Mouse (Mus musculus): ENCODE data around the gene Tmem161a. TPM values are rescaled to one million over a fixed set of nuclear protein-coding genes. Genes with fewer than 3 reads are reported as not detected.
A peak's percentile ranks its signal among the peaks of the same experiment; 100 is the strongest.
"Not testable (repeated sequence)": the region's sequence is repeated elsewhere in the genome, so short reads cannot be mapped to it uniquely, and the experiment has no call there.

Gene Tmem161a
- total RNA-seq, 2 experiments from 2014 or later: 81.1 to 86.2 TPM

GRCm38 (mm10) chr8:70215092-70215491, 42.9 kb downstream of the Tmem161a start:
- no peak for TF ChIP-seq CTCF (IDR thresholded peaks at IDR 0.05)
- DNase-seq: no peak
- intact Hi-C loops (cut with DNase I): no loop called here
- no peak overlapping the region for H3K4me3 ChIP-seq
- peak overlapping the region; percentile 99 for H3K27ac ChIP-seq

- H3K27ac ChIP-seq: peak overlapping the region; percentile 99
- intact Hi-C loops (cut with DNase I); DNase-seq: not testable (repeated sequence)
Observed at GRCm38 (mm10) chr8:70216161-70216560, 44.0 kb downstream of the Tmem161a start.

GRCm38 (mm10) chr8:70216566-70216965, 44.4 kb downstream of the Tmem161a start:
- DNase-seq: peak; percentile 89
- H3K4me3 ChIP-seq: no peak overlapping the region
- no peak for TF ChIP-seq CTCF (IDR thresholded peaks at IDR 0.05)
- intact Hi-C loops (cut with DNase I): no loop called here
- H3K27ac ChIP-seq: peak overlapping the region; percentile 99

More at GRCm38 (mm10) chr8:70216161-70216560, 44.0 kb downstream of the Tmem161a start:
- not testable (repeated sequence) for H3K4me3 ChIP-seq

GRCm38 (mm10) chr8:70217441-70217840, 45.3 kb downstream of the Tmem161a start:
- H3K27ac ChIP-seq: peak overlapping the region; percentile 99; the same call in 1 of the 2 replicates
- DNase-seq: no peak
- TF ChIP-seq CTCF (IDR thresholded peaks at IDR 0.05): no peak
- intact Hi-C loops (cut with DNase I): no loop called here
- H3K4me3 ChIP-seq: no peak overlapping the region

GRCm38 (mm10) chr8:70219107-70219684, 47.0 kb downstream of the Tmem161a start:
- TF ChIP-seq CTCF (IDR thresholded peaks at IDR 0.05): no peak
- intact Hi-C loops (cut with DNase I): no loop called here
- Histone ChIP-seq H3K4me3 (no peak overlapping the region), H3K27ac (no peak overlapping the region)
- DNase-seq: no peak

GRCm38 (mm10) chr8:70220236-70220840, 48.2 kb downstream of the Tmem161a start:
- intact Hi-C loops (cut with DNase I): no loop called here
- H3K4me3 ChIP-seq: no peak overlapping the region
- peak overlapping the region; percentile 38; the same call in 1 of the 2 replicates for H3K27ac ChIP-seq
- DNase-seq: no peak
- TF ChIP-seq CTCF (IDR thresholded peaks at IDR 0.05): no peak

- Histone ChIP-seq H3K27ac (peak overlapping the region; percentile 38; the same call in 1 of the 2 replicates), H3K4me3 (no peak overlapping the region)
- intact Hi-C loops (cut with DNase I): no loop called here
- DNase-seq: no peak
- TF ChIP-seq CTCF (IDR thresholded peaks at IDR 0.05): no peak
Observed at GRCm38 (mm10) chr8:70220911-70221310, 48.8 kb downstream of the Tmem161a start.

GRCm38 (mm10) chr8:70222041-70222440, 49.9 kb downstream of the Tmem161a start:
- intact Hi-C loops (cut with DNase I): loop anchor here (2.0 kb wide), 1 partner anchor 117 kb away; no protein-coding TSS in a partner anchor
- TF ChIP-seq CTCF (IDR thresholded peaks at IDR 0.05): no peak
- Histone ChIP-seq H3K4me3 (no peak overlapping the region), H3K27ac (no peak overlapping the region)
- DNase-seq: no peak

- intact Hi-C loops (cut with DNase I): loop anchor here (1.0 to 2.0 kb wide), 3 partner anchors 23 to 119 kb away; no protein-coding TSS in a partner anchor
- Histone ChIP-seq H3K4me3 (no peak overlapping the region), H3K27ac (no peak overlapping the region)
- TF ChIP-seq CTCF (IDR thresholded peaks at IDR 0.05): peak; percentile 85
- peak; percentile 80 for DNase-seq
Observed at GRCm38 (mm10) chr8:70223341-70223740, 51.2 kb downstream of the Tmem161a start.

GRCm38 (mm10) chr8:70227997-70228396, 55.8 kb downstream of the Tmem161a start:
- no peak overlapping the region for H3K4me3 ChIP-seq
- no peak for DNase-seq
- intact Hi-C loops (cut with DNase I): no loop called here
- TF ChIP-seq CTCF (IDR thresholded peaks at IDR 0.05): no peak
- no peak overlapping the region for H3K27ac ChIP-seq

GRCm38 (mm10) chr8:70230837-70231236, 58.7 kb downstream of the Tmem161a start:
- intact Hi-C loops (cut with DNase I): loop anchor here (10.0 kb wide), 1 partner anchor 316 kb away; no protein-coding TSS in a partner anchor
- TF ChIP-seq CTCF (IDR thresholded peaks at IDR 0.05): no peak
- no peak for DNase-seq
- no peak overlapping the region for H3K4me3 ChIP-seq
- no peak overlapping the region for H3K27ac ChIP-seq

Other genes starting within 250 kb of the Tmem161a start
- gene Gatad2a, start 176.0 kb upstream of the Tmem161a start, total RNA-seq (2021): 10 to 100 TPM; 26.5 to 32.6 TPM
- 10 to 100 TPM; 24.8 to 31.0 TPM for gene Mau2, start 129.6 kb upstream of the Tmem161a start, total RNA-seq (2021)
- gene Sugp1, start 129.5 kb upstream of the Tmem161a start, total RNA-seq (2021): 10 to 100 TPM; 16.8 to 21.0 TPM
- 1 to 10 TPM in 1 of 2 experiments, under 1 TPM in 1; 0.33 to 1.0 TPM for gene Tm6sf2, start 99.4 kb upstream of the Tmem161a start, total RNA-seq (2021)
- gene Hapln4, start 88.9 kb upstream of the Tmem161a start, total RNA-seq (2021): under 1 TPM in 1 of 2 experiments, not detected in 1; 0.08 TPM
- not detected for gene Ncan, start 51.5 kb upstream of the Tmem161a start, total RNA-seq (2021)
- gene Nr2c2ap, start 41.0 kb upstream of the Tmem161a start, total RNA-seq (2021): 1 to 10 TPM; 4.3 to 6.5 TPM
- gene Rfxank, start 33.2 kb upstream of the Tmem161a start, total RNA-seq (2021): 10 to 100 TPM in 1 of 2 experiments, 1 to 10 TPM in 1; 7.5 to 10.7 TPM
- gene Borcs8, start 32.9 kb upstream of the Tmem161a start, total RNA-seq (2021): 10 to 100 TPM; 11.6 to 14.8 TPM
- gene Mef2b, start 32.6 kb upstream of the Tmem161a start, total RNA-seq (2021): under 1 TPM; 0.31 to 0.56 TPM
- gene Slc25a42, start 39.9 kb downstream of the Tmem161a start, total RNA-seq (2021): 10 to 100 TPM; 27.5 to 33.3 TPM
- 10 to 100 TPM; 41.8 to 50.7 TPM for gene Sugp2, start 61.9 kb downstream of the Tmem161a start, total RNA-seq (2021)
- gene Armc6, start 62.1 kb downstream of the Tmem161a start, total RNA-seq (2021): 1 to 10 TPM; 7.6 to 9.7 TPM
- gene Homer3, start 110.5 kb downstream of the Tmem161a start, total RNA-seq (2021): 1 to 10 TPM; 3.8 to 4.3 TPM
- 10 to 100 TPM; 29.9 to 30.0 TPM for gene Ddx49, start 130.1 kb downstream of the Tmem161a start, total RNA-seq (2021)
- 100 to 1,000 TPM; 118 to 128 TPM for gene Cope, start 130.2 kb downstream of the Tmem161a start, total RNA-seq (2021)
- gene Cers1, start 143.4 kb downstream of the Tmem161a start, total RNA-seq (2021): 10 to 100 TPM; 14.0 to 23.3 TPM
- 1 to 10 TPM in 1 of 2 experiments, not detected in 1; 1.0 TPM for gene Gdf1, start 157.5 kb downstream of the Tmem161a start, total RNA-seq (2021)
- gene Upf1, start 180.9 kb downstream of the Tmem161a start, total RNA-seq (2021): 10 to 100 TPM; 28.1 to 35.1 TPM
- gene Comp, start 201.2 kb downstream of the Tmem161a start, total RNA-seq (2021): 10 to 100 TPM in 1 of 2 experiments, 1 to 10 TPM in 1; 5.5 to 31.2 TPM